Mouse (Mus musculus): ENCODE data around the gene Lrba. TPM values are rescaled to one million over a fixed set of nuclear protein-coding genes. Genes with fewer than 3 reads are reported as not detected.

The Lrba gene
- total RNA-seq, 1 experiment from 2014 or later = 33.8 TPM

DNA sequence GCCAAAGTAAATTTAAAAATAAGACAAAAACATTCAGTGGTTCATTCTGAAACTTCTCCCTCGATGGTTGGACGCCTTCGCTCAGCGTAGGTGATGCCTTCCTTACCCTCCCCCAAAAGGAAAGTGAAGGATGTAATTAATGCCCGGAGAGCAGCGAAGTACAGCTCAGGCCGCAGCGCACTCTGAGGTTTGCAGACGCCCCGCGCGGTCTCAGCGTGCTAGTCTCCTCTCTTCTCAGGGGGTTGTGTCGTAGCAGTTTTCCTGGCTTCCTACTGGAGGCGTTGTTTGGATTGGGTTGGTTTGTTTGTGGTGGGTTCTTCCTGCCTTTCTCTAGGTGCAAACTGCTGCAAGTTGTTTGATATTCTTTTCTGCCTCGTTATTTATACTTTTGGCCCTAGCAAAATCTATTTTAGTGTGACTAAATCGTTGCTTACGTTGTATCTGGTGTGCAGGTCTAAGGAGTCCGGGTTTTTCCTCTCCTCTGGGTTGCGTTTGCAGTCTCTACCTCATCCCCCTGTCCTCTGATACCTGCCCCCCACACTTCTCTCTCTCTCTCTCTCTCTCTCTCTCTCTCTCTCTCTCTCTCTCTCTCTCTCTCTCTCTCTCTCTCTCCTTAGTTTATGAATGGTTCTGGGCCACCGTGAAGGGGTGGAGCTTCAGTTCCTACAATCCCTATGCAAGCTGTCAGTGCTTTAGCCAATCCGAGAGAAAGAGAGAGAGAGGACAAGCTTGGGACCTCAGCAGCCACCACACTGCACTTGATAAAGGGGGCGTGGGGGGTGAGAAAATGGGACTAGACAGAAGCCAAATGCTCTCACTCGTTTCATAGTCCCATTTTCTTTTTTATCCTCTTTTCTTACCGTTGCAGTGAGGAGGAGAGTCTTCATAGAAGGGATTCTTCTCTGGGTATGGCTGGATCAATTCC, 323.9 kb downstream of the Lrba start, which contains the start of gene Mab21l2:
Gene Mab21l2 (minus strand): TSS at position 539 of the 925 bp plus-strand sequence.
- peak; percentile 50 for ATAC-seq (replicated peaks; ENCODE audit: low read depth, poor library complexity, severe bottlenecking)

DNA sequence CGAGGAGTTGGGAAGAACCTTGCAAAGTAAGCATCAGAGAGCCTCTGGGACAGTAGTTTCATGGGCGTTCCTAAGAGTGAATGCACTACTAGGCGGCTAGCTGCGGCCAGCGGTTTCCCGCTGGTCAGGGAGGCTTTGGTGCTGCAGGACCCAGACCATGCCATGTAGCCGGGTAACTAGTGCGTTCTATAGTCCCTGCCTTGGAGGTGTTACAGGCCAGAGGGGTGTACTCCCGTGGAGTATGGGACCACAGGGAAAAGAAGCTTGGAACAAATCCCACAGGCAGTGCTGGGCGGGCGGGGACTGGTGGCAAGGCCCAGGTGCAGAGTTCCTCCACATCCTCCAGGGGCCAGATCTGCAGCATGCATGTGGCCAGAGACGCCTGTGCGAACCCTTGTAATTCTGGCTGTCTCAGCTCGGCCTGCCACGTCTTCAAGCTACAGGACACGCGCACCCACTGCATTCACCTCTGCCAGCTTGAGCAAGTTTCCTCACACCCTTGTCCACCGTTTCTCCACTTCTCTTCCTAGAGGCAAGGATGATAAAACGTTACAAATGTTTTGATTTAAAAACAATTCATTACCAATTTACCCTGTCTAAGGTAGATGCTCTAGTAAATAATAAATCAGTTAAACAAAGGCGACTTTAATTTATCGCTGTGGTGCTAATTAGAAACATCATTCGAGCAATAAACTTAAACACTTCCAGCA, 326.0 kb downstream of the Lrba start:
- no peak for ATAC-seq (replicated peaks; ENCODE audit: low read depth, poor library complexity, severe bottlenecking)

DNA sequence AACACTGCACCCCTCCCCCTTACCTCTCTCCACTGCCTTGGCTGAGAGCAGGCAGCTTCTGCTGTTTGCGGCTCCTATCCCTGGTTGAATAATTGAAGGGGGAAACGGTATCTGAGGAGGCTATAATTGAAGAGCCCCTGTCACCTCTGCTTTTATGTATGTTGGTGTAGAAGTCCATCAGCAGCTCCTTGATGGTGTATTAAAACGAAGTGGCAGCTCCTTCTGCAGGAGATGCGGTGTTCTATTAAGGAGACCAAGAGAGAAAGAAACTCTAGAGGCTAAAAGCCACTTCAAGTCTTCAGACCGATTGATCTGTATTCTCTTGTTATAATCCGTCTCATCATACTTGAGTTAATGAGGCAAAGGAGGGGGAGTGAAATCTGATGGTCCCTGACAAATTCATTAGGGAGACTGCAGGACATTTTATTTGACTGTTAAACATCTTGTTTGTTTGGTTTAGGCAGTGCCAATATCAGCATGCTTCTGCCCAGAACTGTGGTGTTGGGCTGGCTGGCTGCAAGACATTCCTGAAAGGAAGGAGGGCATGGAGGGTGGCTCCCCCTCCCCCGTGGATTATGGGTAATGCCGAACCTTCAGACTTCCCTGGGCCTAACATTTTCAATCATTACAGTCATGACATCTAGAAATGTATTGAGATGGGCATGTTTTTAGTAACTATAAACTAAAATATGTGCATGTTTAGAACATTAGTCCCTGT, 326.7 kb downstream of the Lrba start:
- no peak for ATAC-seq (replicated peaks; ENCODE audit: low read depth, poor library complexity, severe bottlenecking)

DNA sequence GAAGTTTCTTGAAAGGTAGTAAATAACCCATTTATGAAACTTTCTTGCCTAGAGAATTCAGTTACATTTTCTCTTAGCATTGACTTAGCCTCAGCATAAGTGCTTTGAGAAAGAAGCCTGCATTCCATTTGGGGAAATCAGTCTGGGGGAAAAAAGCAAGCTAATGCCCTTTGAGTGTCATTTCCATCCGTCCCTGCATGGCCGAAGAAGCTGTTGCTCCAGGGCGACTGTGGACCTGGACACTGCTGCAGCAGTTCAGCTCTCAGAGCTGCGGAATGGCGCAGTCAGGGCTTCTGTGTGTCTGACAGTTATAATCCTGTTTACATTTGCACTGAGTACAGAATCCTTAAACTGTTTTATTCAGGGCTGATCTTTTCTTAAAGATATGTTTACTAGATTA, 327.7 kb downstream of the Lrba start:
- ATAC-seq (replicated peaks; ENCODE audit: low read depth, poor library complexity, severe bottlenecking) = no peak

DNA sequence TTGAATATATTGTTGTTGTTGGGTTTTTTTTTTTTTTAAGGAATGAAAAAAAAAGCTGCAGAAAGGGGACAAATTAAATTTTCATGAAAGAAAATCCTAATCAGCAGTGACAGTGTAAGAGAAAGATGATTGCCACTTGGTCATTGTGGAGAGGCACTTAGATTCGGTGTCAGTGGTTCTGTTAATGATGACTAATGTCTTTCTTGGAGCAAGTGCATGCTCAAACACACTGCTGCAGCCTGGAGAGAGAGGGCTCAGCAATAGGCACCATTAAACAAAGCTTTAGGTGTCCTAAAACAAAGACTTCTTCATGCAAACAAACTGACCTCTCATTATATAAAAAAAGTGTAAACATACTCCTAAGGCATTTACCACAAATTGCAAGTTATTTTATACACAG, 334.5 kb downstream of the Lrba start:
- ATAC-seq (replicated peaks; ENCODE audit: low read depth, poor library complexity, severe bottlenecking) = no peak

DNA sequence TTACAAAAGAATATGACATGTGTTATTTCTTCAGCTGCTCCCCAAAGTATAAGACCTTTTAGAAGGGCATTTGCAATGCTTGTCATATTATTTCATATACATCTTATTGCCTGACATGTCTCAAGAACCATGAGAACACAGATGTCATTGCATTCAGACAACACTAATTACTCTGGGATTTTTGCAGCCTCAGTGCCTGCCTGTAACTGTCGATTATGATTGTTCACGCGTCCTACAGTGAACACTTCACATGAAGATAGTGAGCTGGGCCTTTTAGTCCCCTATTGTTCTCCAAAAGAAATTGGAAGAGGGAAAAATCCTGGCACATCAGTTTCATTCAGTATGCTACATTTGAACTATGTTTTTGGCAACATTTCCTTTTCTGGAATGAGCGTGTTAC, 335.2 kb downstream of the Lrba start:
- no peak for ATAC-seq (replicated peaks; ENCODE audit: low read depth, poor library complexity, severe bottlenecking)

DNA sequence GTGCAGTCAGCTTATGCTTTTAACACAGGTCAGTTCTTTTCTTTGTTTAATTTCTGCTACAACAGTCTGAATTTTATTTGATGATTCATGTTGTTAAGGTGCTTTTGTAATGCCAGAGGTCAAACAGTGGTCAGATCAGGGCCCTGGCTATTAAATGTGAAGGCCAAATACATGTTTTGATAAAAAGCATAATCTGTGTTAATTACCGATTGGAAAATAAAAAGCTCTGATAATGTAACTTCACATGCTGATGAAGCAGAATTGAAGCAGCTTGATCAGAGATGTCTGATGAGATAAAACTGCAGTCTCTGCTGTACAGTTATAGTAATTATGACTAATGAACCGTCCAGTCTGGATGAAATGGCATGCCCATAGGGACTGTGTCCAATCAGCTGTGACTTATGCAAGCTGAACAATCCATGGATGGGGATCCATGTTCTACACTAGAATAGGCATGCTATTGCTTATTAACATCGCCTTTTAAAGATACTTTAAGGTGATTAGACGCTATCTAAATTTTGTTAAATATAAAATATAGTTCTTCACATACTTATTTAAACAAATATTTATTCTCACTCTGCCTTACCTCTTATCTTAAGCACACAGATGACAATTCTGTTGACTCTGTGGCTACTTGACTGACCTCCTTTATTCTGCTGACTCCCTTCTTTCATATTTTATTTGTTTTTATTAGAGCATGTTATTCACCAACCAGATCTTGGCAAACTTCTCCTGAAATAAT, 336.0 kb downstream of the Lrba start:
- ATAC-seq (replicated peaks; ENCODE audit: low read depth, poor library complexity, severe bottlenecking) = no peak

DNA sequence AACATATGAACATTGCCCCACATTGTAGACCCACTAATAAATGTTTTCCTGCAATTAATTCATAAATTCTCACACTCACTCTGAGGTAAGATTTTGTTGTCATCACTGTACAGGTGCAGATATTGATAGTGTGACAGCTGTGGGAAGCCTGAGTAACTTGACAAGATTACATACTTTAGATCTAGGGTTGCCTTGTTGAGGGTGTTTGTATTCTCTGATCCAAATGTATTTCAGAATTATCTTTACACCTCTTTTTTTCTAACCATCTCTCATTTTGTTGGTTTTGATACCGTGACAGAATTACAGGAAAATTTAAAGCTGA, 336.5 kb downstream of the Lrba start:
- no peak; the same call in 1 of the 2 replicates for ATAC-seq (replicated peaks; ENCODE audit: low read depth, poor library complexity, severe bottlenecking)

DNA sequence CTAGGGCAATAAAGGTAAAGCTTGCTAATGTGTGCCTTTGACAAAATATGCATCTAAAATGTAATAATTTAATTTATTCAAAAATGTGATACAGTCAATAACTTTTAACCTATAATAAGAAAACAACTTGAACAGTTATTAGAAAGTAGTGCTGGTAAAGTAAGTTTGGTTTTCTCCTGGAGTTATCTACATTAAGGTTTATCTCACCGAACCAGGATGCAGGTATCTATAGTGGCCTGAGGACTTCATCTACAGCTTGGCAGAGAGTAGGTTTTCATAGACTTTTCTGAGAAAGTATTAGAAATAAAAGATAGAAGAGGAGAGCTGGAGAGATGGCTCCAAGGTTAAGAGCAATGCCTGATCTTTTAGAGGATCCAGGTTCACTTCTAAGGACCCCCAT, 336.9 kb downstream of the Lrba start:
- no peak for ATAC-seq (replicated peaks; ENCODE audit: low read depth, poor library complexity, severe bottlenecking)

DNA sequence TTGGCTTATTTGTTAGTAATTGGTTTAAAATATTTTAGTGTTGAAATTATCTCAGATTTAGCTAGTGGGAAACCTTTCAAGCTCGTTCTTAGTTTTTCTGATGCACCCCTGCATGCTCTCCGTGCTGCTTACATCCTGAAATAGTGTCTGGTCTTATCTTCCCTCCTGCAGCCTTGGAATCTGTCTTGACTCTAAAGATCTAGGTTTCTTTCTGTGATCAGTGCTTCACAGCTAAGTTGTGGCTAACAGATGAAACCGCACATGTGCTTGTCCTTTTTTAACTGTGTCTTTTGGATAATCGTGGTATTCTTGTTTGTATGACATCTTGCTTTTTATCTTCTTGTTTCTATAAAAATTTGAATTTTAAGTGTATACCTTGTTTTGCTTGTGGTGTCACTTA, 342.8 kb downstream of the Lrba start:
- peak; percentile 52; the same call in 1 of the 2 replicates for ATAC-seq (replicated peaks; ENCODE audit: low read depth, poor library complexity, severe bottlenecking)

DNA sequence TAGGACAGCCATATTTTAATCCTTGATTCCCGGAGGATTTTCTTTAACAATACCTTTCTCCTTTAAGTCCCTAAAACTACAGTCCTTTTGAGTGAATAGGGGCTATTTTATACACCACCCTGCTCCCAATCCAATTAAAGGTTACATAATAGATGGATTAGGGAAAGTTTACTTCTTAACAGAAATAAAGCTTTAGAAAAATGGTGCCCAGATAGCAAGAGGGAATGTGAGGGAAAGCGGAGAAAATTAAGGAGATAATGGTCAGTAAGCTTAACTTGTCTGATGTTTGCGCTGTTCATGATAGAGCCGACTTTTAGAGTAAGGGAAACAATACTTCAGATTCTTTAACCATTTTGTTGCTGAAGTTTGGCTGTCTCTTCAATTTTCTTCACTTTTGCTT, 347.0 kb downstream of the Lrba start:
- no peak for ATAC-seq (replicated peaks; ENCODE audit: low read depth, poor library complexity, severe bottlenecking)

DNA sequence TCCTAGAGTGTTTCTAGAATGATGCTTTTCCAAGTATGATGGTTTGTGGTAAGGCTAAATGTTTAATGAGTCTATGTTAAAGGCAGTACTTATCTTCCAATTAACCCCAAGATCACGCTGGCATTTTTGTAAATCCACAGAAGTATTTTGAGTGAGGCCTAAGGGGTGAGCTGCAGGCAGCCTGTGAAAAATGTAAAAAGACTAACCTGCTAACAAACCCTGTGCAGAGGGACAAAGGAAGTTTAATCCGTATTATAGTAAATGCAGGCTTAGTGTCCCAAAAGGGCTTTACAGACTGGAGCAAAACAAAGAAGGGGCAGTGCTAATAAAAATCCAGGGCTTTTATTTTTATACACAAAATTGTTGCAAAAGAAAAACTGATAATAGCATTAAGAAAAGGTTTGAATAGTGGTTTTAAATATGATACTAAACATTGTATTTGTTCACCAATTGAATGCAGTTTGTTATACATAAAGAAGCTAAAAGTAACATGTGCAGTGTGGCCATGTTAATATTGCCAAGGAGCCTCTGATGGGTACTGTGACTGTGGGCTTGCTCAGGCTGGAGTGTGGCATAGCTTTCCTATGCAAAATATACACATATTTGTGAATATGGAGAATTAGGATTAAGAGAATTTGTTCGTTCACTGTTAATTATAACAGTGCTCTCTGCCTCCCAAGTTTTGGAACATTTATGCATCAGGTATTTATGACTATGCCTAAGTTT, 348.2 kb downstream of the Lrba start:
- no peak for ATAC-seq (replicated peaks; ENCODE audit: low read depth, poor library complexity, severe bottlenecking)

DNA sequence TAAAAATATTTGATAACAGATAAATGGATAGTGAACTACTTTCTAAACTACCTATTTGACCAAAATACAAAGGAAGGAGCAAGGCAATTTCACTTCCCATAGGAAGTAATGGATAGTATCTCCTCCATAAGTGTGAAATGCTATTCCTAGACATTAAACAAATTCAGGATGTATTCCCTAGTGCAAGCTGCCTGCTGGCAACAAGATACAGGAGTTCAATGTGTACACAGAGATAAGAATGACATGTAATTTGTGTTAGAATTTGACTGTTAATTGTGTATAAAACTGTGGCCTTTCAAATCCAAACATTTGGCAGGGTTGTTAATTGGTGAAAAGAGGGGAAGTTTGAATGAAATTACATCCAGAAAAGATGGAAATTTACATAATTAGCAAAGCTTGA, 350.8 kb downstream of the Lrba start:
- no peak for ATAC-seq (replicated peaks; ENCODE audit: low read depth, poor library complexity, severe bottlenecking)

DNA sequence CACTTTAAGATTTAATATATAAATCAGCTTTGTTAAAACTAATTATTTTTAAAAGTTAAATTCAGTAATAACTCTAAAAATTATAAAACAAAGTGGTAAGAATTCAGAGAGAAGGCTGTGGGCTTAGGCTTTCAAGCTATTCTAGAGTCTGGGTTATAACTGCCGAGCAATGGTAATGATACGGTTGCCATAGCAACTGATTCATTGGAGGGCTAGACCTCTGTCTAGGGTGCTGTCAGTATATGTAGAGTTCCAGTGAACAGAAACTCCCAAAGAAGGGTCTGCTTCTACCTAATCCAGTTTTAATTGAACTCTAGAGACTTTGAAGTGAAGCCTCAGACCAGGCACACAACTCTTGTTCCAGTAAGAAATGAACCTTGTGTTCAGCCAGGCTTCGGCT, 377.8 kb downstream of the Lrba start:
- ATAC-seq (replicated peaks; ENCODE audit: low read depth, poor library complexity, severe bottlenecking) = no peak

DNA sequence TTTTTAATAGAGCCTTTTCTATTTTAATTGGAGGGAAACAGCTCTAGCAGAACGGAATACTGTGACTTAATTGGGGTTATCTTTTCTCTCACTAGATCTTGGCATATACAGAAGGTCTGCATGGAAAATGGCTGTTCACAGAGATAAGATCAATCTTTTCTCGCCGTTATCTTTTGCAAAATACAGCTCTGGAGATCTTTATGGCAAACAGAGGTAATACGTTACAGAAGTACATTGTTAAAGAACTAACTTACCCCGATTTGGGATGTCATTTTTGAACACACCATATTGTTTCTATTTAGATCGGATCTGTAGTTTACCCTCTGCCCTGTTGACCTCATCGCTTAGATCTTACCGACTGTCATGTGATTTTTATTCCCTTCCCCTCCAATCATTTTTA, 381.3 kb downstream of the Lrba start:
- ATAC-seq (replicated peaks; ENCODE audit: low read depth, poor library complexity, severe bottlenecking) = no peak

DNA sequence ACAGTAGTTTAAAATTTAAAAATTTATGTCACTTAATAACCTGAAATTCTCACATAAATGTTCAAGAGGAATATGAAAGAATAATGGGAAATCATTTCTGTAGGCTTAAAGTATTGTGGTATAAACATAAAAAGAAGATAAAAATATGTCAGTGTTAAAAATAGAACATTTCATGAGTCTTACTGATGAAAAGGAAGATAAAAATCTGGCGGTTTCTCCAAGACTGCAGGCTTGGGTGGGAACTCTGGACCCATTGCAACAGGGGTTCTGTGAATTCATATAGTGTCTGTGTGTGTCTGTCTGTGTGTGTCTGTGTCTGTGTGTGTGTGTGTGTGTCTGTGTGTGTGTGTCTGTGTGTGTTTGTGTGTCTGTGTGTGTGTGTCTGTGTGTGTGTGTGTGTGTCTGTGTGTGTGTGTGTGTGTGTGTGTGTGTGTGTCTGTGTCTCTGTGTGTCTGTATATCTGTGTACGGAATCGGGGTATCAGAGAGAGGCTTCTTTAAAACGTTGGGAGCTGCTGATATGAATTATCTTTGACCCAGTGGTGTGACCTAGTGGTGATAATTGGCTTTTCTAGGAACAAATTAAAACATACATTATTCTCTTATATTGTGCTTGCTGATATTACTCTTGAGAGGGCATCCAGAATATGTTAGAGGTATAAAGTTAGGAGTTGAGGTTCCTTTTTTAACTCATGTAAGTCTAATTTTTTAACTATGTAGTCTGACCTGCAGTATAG, 402.7 kb downstream of the Lrba start:
- ATAC-seq (replicated peaks; ENCODE audit: low read depth, poor library complexity, severe bottlenecking) = no peak

DNA sequence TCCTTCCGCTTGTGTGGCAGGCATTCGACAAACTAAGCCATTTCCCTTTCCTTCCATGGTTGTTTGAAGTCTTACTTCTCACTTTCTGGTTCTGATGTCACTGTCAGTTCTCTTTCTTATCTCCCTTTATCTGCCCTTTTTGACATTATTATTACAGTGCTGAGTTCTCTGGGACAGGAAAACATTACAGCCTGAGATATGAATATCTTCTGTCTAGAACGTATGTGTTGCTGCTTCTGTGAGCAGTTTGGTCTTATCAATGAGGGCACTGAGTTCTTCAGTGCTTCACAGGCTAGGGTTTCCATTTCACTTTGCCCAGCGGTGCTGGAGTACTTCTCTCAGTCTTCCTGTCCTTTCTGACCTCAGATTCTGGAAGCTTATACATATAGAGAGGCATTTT, 404.9 kb downstream of the Lrba start:
- ATAC-seq (replicated peaks; ENCODE audit: low read depth, poor library complexity, severe bottlenecking) = 0 out of 2 replicates have a peak, but pooled peaks have one; percentile 8

DNA sequence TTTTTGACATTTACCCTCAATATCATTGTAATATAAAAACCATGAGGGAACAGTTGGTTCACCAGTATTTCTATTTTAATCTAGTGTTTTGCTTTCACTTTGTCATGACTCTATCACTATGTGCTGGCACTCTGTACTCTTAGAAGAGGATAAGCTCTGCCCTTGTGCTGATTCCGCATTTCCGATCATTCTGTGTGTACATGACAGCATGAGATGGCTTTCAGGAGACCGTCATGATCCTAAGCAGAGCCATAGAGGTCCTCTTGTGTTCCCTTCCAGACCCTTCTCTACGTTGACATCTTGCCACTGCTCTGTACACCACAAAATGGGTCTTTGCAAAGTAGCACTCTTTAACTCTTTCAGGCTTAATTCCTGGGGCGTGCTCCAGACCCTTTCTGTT, 411.0 kb downstream of the Lrba start:
- ATAC-seq (replicated peaks; ENCODE audit: low read depth, poor library complexity, severe bottlenecking) = no peak

DNA sequence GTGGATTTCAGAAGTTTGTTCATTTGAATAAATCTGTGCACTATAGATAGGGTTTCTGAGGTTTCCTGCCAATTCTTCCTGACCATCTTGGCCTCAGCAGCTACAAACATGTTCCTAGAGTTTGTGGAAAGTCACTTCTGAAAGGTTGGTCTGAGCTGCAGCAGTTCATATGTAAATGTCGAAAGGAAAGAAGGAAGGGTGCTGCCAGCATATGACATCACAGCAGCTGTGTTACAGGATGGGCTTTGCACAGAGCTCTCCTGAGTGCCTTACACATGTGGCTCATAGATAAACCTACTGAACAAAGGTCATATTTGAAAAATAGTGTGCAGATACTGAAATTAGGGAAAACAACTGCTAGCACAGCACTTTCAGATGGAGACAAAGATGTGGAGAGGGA, 411.5 kb downstream of the Lrba start:
- 0 out of 2 replicates have a peak, but pooled peaks have one; percentile 42 for ATAC-seq (replicated peaks; ENCODE audit: low read depth, poor library complexity, severe bottlenecking)
